Mouse (Mus musculus) c-Kit-positive CD71-positive TER-119-positive erythroid progenitor cells, embryonic 14.5 days (primary cell): Measurements from ENCODE around the gene Mpv17l2.

ENCODE experiments used
- DNase-seq: peaks from one replicate; pipeline ENCODE4 v3.0.0-alpha.2; 2013; ENCODE audit warnings: low spot score

Mpv17l2 gene

DNA sequence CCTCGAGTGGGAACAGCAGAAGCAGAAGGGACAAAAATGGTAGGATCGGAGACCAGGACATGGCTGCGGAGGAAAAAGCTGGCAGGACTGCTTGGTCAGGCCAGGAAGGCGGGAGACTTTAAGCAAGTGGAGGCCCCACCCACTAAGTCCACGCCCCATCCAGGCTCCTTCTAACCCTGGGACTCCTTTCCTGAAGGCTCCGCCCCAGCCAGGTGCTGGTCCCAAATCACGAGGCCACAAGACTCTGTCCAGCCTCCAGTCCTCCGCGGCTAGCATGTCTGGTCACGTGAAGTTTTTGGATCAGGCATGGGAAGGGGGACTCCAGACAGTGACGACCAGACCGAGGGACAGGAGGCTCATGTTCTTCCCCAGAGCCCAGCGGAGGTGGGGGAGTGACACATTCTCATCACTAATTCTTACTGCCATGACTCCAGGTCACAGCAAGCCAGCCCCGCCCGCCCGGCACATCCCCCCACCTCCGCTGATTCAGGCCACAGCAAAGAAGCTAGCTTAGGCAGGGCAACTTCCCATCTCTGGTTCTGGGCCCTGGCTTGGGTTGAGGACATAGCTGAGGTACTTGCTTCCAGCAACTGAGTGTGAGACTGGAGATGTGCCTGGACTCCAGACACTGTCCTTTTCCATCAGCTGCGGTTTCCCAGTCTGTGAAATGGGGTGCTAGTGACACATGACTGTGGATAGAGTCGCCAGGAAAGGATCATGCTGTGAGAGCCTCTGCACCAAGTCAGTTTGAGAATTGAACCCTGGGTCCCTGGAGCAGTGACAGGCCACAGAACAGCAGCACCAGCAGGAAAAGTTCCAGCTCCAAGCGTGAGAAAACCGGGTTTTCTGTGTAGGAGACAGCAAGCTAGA lies 6.1 kb upstream of the Mpv17l2 start:
- peak; percentile 78 for DNase-seq

DNA sequence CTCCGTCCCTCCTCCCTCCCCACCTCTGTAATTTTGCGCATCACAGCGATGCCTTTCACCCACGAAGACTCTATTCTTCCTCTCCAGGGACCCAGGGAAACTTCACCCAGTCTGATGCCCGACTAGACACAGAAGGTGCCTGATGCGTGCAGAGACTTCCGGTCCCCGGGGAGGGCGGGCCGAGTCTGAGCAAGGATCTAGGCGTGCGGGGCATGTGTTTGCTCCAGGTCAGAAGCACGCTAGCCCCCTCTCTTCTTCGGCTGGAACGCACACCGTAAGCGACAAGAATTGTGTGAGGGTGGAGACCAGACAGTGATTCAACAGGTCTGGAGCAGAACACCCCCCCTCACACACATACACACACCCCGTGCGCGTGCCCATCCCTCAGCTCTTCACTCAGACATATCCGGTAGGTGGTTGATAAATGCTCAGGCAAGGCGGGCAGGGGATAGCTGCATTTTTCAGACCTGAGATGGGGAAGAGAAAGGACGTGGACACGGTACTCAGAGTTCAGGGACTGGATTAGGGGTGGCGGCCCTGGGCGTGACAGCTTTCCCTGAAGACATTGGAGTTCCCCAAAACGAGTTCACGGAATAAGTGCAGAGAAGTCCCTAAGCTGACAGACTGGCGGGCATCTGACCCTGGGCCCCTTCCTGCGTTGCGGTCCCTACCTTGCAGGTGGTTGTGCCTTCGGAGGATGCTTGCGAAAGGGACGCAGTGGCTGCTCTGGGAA lies 5.3 kb upstream of the Mpv17l2 start:
- DNase-seq, result no peak

DNA sequence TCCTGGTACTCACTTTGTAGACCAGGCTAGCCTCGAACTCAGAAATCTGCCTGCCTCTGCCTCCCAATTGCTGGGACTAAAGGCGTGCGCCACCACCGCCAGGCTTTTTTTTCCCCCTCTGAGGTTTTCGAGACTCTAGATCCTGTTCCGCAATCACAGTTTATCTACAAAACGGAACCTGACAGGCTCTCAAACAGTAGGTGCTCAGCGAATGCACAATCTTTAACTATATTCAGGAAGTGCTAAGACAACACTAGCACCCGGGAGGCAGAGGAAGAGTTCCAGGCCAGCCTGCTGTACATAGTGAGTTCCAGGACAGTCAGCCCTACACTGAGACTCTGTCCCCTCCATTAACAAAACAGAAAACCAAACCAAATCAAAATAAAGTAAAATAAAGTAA lies 4.6 kb upstream of the Mpv17l2 start:
- no peak for DNase-seq

DNA sequence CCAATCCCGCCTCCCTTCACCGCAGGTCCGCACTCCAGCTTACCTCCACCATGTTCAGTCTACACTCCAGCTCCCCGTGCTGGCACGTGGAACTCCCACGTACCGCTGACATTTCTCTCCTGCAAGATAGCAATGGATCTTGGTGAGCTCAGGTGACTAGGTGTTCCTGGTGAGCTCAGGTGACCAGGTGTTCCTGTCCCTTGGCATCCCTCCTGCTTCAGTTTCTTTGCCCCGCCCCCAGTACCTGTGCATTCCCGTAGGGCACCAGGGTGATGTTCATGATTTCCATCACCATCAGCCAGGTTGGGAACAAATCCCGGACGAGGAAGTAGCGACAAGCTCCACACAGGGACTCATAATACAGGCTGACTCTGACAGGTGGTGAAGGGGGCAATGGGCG lies 3.9 kb upstream of the Mpv17l2 start:
- no peak for DNase-seq

GRCm38 (mm10) chr8:70764026-70764425 lies 3.3 kb upstream of the Mpv17l2 start:
- DNase-seq, result peak; percentile 79

DNA sequence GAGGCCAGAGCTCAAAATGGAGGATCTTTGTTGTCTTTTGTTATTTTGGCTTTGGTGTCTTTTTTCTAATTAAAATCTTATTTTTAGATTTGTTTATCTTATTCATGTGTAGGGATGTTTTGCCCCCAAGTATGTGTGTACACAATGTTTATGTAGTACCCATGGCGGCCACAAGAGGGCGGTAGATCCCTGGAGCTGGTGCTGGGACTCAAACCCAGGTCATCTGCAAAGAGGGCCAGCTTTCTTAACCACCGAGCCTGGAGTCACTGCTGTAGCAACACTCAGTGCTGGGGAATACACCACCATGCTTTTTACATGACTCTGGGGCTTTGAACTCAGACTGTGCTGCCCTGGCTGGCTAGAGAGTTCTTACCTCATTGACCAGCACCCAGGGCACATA lies 2.6 kb upstream of the Mpv17l2 start:
- peak; percentile 72 for DNase-seq

DNA sequence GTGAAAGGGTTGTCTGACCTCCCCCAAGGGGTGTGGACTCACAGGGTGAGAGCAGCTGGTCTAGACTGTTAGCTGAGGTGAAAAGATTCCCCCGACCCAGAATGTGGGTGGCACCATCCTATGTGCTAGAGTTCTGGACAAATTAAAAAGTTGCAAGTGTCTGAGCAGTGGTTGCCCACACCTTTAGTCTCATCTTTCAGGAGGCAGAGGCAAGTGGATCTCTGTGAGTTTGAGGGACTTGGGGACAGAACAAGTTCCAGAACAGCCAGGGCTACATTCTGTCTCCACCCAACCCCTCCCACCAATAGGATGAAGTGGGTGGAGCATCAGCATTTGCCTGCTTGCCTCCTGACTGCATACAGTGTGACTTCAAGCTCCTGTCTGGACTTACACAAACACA lies 1.4 kb upstream of the Mpv17l2 start:
- peak; percentile 83 for DNase-seq

DNA sequence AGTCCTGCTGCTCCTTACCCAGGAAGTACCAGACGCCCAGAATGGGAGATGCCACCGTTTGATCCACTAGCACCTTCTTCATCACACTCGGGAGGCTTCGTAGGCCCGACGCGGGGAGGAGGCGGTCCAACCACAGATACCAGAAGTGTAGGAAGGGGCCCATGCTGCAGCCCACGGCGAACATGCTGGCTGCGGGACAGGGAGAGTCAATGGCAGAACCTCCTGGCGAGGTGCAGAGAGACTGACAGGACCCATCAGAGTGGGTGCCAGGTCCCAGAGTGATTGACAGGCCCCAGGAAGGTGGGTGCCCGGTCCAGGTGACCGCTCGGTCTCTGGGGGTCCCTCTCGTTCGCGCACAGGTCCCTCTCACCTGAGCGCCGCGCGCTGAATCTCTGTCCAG lies 396 bp downstream of the Mpv17l2 start:
- DNase-seq, result no peak

- no peak for DNase-seq
Observed at GRCm38 (mm10) chr8:70758616-70759561, 1.9 kb downstream of the Mpv17l2 start.

- DNase-seq, result no peak
Observed at GRCm38 (mm10) chr8:70758308-70758615, 2.5 kb downstream of the Mpv17l2 start.

DNA sequence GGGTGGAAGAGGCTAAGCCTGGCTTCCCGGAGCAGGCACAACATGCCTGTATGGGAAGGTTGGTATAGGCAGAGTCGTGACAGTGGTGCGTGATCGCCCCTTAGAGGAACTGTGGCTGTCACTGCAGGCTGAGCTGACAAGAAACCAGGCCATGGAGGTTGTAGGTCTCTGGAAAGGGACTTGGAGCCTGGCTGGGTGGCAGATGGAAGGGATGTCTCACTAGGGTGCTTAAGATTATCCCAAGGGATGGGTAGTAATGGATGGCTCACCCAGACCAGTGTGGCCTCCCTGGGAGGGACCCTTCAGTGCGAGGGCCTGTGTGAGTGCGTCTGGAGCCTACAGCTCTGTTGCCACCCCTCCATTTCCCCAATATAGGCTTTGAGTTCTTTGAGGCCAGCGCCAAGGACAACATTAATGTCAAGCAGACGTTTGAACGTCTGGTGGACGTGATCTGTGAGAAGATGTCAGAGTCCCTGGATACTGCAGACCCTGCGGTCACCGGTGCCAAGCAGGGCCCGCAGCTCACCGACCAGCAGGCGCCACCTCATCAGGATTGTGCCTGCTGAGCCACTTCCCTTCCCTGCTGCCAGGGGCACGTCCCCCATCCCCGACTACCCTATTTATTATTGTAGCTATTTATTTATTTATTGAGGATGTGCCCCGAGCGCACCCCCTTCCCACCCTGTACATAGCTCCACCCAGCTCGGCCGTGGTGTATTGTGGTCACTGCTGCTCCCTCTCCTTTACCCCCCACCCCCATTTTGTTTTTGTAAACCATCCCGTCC lies 3.0 kb downstream of the Mpv17l2 start:
- DNase-seq, result no peak

DNA sequence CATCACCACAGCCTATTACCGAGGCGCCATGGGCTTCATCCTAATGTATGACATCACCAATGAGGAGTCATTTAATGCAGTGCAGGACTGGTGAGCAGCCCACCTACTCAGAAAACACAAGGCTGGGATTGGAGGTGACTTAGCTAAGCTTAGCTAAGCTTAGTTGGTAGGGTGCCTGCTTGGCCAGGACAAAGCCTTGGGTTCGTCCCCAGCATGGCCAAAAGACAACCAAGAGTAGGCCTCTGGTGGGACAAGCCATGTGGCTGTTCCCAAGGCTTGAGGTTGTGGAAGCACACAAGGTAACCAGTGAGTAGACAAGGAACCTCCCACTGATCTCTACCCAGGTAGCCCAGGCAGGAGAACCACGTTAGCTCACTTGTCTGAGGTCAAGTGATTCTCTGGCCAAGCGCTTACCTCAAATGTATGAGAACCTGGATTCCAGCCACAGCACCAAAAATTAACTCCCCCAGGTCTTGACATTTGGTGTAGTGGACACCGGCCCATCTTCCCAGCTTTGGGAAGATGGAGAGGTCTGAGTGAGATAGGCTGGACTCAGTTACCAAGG lies 4.2 kb downstream of the Mpv17l2 start:
- no peak for DNase-seq

GRCm38 (mm10) chr8:70755661-70756475 lies 4.9 kb downstream of the Mpv17l2 start:
- no peak for DNase-seq

GRCm38 (mm10) chr8:70754871-70755660 lies 5.7 kb downstream of the Mpv17l2 start:
- DNase-seq, result no peak

GRCm38 (mm10) chr8:70754043-70754870 lies 6.5 kb downstream of the Mpv17l2 start, which contains the start of gene Rab3a:
Gene Rab3a, plus strand, starts transcription at chr8:70754679.
- peak; percentile 96 for DNase-seq

DNA sequence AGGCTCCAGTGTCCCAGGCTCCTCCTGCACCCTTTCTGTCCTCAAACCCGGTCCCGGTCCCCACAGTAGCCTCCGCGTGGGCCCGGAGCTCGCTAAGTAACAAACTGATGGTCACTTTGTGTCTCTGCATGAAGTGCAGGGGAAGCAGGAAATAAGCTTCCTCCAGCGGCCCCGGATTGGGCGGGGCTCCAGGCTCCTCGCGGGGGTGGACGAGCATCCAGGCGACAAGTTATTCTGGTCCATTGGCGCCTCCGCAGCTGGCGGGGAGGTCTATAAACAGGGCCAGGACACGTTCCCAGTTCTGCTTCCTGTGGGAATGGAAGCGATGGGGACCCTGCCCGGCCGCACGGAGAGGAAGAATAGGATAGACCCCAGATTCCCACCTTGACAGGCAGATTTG lies 7.6 kb downstream of the Mpv17l2 start:
- no peak for DNase-seq

GRCm38 (mm10) chr8:70752000-70752764 lies 8.6 kb downstream of the Mpv17l2 start:
- peak; percentile 78 for DNase-seq
